Mouse (Mus musculus) limb, embryonic 11.5 days (tissue): ENCODE results near the gene Plekha7. TPM values are rescaled to one million over a fixed set of nuclear protein-coding genes. Genes with fewer than 3 reads are reported as not detected.

Experiments used
- ATAC-seq: fragments of 200-750 bp; cut with Nextera tagmentation; 2 replicates; pipeline ENCODE4 v1.8.0; 2017; ENCODE audit warnings: low read depth; ENCODE audit not compliant: insufficient number of reproducible peaks, low FRiP score, low TSS enrichment
- DNase-seq: peaks from one replicate; pipeline ENCODE4 v3.0.0-alpha.2; 2015; ENCODE audit warnings: low spot score
- H3K27ac ChIP-seq: fragments of 300-500 bp; sonication (generic); replicated peaks from 2 replicates; pipeline ENCODE4 v1.5.1; 2014; ENCODE audit warnings: low read depth, mild to moderate bottlenecking, low read length
- H3K27me3 ChIP-seq: fragments of 300-500 bp; sonication (generic); 2 replicates; pipeline ENCODE4 v1.6.1; 2014; ENCODE audit warnings: mild to moderate bottlenecking, low read length, mixed read lengths; ENCODE audit not compliant: control insufficient read depth, insufficient read depth
- H3K36me3 ChIP-seq: fragments of 300-500 bp; sonication (generic); 2 replicates; pipeline ENCODE4 v1.6.1; 2014; ENCODE audit warnings: mild to moderate bottlenecking, low read length, moderate library complexity, mixed read lengths; ENCODE audit not compliant: control insufficient read depth, insufficient read depth
- H3K4me1 ChIP-seq: fragments of 300-500 bp; sonication (generic); 2 replicates; pipeline ENCODE4 v1.6.1; 2014; ENCODE audit warnings: low read length, mixed read lengths; ENCODE audit not compliant: control insufficient read depth, insufficient read depth
- H3K4me2 ChIP-seq: fragments of 300-500 bp; sonication (generic); 2 replicates; pipeline ENCODE4 v1.6.1; 2014; ENCODE audit warnings: low read depth, mild to moderate bottlenecking, moderate library complexity; ENCODE audit not compliant: severe bottlenecking
- H3K4me3 ChIP-seq: fragments of 300-500 bp; sonication (generic); 2 replicates; pipeline ENCODE4 v1.5.1; 2014; ENCODE audit warnings: low read depth, low read length
- H3K9ac ChIP-seq: fragments of 300-500 bp; sonication (generic); 2 replicates; pipeline ENCODE4 v1.6.1; 2014; ENCODE audit warnings: mild to moderate bottlenecking, low read length
- H3K9me3 ChIP-seq: fragments of 300-500 bp; sonication (generic); 2 replicates; pipeline ENCODE4 v1.6.1; 2016; ENCODE audit warnings: low read length; ENCODE audit not compliant: control insufficient read depth
- WGBS: fragments of 180-500 bp; shearing (Covaris S2); extraction: QIAGEN DNeasy Blood & Tissue Kit; methylation state at CpG from one replicate; pipeline ENCODE4 v1.1.7; 2014; 5-methylcytosine and 5-hydroxymethylcytosine counted together
- polyA plus RNA-seq: library from polyadenylated mRNA; unstranded; fragments of >200 nt; fragmentation: Nextera tagmentation; extraction: Ambion mirVana; gene quantifications from 2 replicates; pipeline ENCODE4 v1.2.1, GENCODE M21; 2014

Plekha7 gene
- polyA plus RNA-seq, 1 experiment from 2014 or later: 3.7 TPM

DNA sequence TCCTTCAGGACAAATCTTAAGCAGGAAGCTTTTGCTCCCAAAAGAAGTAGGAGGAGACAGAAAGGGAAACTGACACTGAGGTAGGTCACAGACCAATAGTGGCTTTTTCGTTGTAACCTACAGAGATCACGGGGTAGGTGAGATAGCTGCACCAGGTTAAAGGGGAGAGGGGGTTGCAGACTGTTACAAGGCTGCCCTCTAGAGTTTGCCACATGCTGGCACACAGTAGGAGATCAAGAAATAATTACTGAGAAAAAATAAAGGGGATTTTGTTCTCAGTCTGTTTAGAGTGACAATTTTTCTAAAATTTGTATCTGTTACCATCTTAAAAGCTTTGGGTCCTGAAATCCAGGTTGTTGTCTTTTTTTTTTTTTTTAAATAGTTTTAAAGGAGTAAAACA, 109.3 kb downstream of the Plekha7 start:
- ATAC-seq (no peak), DNase-seq (no peak)
- Histone ChIP-seq H3K36me3 (no peaks in the 10 kb centered on the region), H3K9me3 (no peaks in the 10 kb centered on the region), H3K4me2 (no peak overlapping the region), H3K4me1 (0 out of 2 replicates have a peak, but pooled peaks cover 3% of the 10 kb centered on the region), H3K27me3 (no peaks in the 10 kb centered on the region), H3K9ac (no peak overlapping the region), H3K27ac (no peak overlapping the region), H3K4me3 (no peak overlapping the region)
- 36% methylated on average over 2 of the region's 2 CpGs for WGBS

DNA sequence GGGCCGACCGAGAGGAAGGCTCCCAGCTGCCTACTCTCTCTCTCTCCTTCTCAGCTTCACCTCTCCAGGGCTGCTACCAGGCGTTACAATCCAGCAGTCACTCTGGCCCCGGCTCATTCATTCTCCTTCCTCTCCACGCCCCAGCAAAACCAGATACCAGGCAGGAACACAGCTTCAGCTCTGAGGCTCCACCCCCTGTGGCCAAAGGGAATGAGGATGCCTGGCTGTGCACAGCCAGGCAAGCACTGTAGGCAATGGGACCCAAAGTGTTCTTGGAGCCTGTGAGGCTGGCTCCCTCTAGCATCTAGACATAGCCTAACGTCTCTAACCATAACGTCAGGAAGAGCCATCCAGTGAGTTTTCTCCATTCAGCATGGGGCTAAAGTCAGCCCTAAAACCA, 109.8 kb downstream of the Plekha7 start:
- Histone ChIP-seq H3K4me2 (no peak overlapping the region), H3K4me3 (no peak overlapping the region)

DNA sequence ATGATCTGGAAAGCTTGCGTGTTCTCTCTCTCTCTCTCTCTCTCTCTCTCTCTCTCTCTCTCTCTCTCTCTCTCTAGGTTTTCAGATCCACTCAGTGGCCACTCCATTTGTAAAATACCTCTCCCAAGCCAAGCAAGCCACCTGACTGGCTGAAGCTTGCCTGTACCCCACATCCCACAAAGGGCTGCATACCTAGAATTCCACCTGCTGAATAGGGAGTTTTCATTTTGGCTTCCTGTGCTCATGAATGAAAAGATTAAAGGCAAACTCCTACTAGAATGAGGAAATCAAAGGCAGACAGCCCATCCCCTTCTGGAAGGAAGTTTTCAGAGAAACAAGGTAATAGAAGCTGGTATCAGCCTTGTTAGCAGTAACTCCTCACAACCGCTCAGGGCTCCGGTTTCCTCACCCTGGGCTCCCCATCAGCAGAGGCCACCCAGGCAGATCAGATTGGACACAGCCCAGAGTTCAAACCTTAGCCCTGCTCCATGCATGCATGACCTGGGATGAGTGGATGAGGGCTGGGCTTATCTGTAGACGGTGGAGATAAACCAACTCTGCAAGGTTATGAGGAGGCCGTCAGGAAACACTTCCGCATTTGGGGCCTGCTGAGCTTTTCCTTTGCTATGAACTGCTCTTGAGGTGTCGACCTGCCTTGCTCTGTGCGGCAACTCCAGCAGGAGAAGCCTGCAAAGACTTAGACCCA, 111.0 kb downstream of the Plekha7 start:
- DNase-seq (no peak), ATAC-seq (no peak)
- Histone ChIP-seq H3K36me3 (no peaks in the 10 kb centered on the region), H3K27ac (no peak overlapping the region), H3K4me2 (no peak overlapping the region), H3K9ac (no peak overlapping the region), H3K4me1 (peaks cover 3% of the 10 kb centered on the region; the same call in 1 of the 2 replicates), H3K4me3 (no peak overlapping the region), H3K27me3 (no peaks in the 10 kb centered on the region), H3K9me3 (no peaks in the 10 kb centered on the region)
- WGBS: 57% methylated on average over 8 of the region's 8 CpGs

More for the DNA sequence above, 109.8 kb downstream of the Plekha7 start:
- Histone ChIP-seq H3K27me3 (no peaks in the 10 kb centered on the region), H3K4me1 (peaks cover 3% of the 10 kb centered on the region; the same call in 1 of the 2 replicates), H3K36me3 (no peaks in the 10 kb centered on the region), H3K27ac (no peak overlapping the region), H3K9me3 (no peaks in the 10 kb centered on the region), H3K9ac (no peak overlapping the region)
- ATAC-seq (no peak), DNase-seq (no peak)
- WGBS: 11% methylated on average over 7 of the region's 7 CpGs

DNA sequence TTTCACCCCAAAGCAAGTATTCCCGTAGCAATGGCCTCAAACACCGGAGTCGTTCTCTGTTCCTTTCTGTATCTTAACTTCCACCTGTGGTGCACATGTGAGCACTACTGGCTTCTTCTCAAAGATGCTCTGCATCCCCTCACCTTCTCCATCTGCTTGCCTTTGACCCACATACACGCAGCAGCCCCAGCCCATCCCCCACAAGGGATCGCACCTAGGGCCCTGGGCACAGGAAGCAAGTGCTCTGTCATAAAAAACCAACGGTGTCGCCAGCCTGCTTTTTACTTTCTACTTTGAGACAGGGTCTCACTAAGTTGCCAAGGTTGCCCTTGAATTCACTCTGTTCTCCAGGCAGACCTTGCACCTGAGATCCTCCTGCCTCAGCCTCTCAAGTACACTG, 113.2 kb downstream of the Plekha7 start:
- H3K9me3 ChIP-seq: no peaks in the 10 kb centered on the region
- DNase-seq: no peak
- no peaks in the 10 kb centered on the region for H3K27me3 ChIP-seq
- WGBS: 67% methylated on average over 7 of the region's 7 CpGs
- H3K4me1 ChIP-seq: peaks cover 11% of the 10 kb centered on the region
- no peak overlapping the region for H3K27ac ChIP-seq
- no peak overlapping the region for H3K4me2 ChIP-seq
- no peak for ATAC-seq
- no peak overlapping the region for H3K4me3 ChIP-seq
- no peaks in the 10 kb centered on the region for H3K36me3 ChIP-seq
- no peak overlapping the region for H3K9ac ChIP-seq

DNA sequence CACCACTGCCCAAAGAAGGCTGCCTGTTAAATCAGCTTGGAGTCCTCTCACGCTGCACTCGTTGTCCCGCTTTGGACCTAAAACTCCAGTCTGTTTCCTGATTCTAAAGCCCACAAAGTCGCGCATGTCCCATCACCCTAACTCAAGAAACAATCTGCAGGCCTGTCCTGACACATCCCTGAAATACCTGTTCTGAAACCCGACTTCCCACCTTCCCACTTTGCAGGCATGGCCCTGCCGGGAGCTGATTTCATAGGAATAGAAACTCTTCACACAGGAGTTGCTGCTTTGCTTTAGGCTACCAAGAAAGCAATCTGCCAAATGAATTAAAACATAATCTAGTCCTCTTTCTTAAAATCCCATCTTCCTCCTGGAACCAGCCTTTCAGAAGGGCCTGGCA, 115.2 kb downstream of the Plekha7 start:
- H3K4me1 ChIP-seq: peaks cover 13% of the 10 kb centered on the region
- 80% methylated on average over 7 of the region's 7 CpGs for WGBS

DNA sequence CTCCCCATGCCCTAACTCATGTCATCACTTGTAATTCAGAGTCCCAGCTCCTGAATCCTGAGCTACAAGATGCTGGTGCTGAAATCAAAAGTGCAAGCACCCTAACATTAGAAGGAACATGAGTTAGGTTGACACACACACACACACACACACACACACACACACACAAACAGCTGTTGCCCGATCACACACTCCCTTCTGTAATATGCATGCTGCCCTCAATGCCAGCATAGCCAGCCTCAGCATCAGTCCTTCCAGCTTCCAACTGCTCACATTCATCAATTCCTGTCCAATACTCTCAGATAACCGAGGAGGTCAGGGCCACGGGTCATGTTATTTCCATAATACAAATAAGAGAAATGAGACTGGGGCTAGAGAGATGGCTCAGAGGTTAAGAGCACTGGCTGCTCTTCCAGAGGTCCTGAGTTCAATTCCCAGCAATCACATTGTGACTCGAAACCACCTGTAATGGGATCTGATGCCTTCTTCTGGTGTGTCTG, 116.0 kb downstream of the Plekha7 start:
- H3K4me1 ChIP-seq: peaks cover 11% of the 10 kb centered on the region
- H3K27ac ChIP-seq: no peak overlapping the region

More for the DNA sequence above, 115.2 kb downstream of the Plekha7 start:
- H3K9ac ChIP-seq: no peak overlapping the region
- H3K9me3 ChIP-seq: no peaks in the 10 kb centered on the region
- peak; percentile 41 for DNase-seq
- H3K27me3 ChIP-seq: no peaks in the 10 kb centered on the region
- no peak overlapping the region for H3K27ac ChIP-seq
- no peak overlapping the region for H3K4me2 ChIP-seq
- no peaks in the 10 kb centered on the region for H3K36me3 ChIP-seq
- H3K4me3 ChIP-seq: no peak overlapping the region
- no peak for ATAC-seq

DNA sequence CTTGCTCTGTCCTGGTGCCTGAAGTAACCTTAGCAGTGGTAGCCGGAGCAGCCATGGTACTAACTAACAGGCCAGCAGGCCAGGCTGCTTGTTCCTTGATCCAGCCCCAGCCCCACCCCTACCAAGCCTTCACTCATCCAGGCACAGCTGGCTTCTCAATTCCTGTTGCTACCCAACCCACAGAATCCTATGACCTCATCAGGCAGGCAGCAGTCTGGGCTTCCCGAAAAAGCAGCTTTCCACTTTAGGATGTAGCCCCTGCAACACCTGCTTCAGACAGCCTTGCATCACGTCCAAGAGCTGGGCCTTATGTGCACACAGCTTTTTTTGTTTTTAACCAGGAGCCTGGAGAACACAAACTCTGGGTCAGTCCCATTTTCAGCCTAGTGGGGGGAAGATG, 117.0 kb downstream of the Plekha7 start:
- H3K4me1 ChIP-seq: peaks cover 16% of the 10 kb centered on the region
- H3K9ac ChIP-seq: no peak overlapping the region
- WGBS: 13% methylated on average over 3 of the region's 3 CpGs

More for the DNA sequence above, 116.0 kb downstream of the Plekha7 start:
- ATAC-seq (no peak), DNase-seq (no peak)
- H3K27me3 ChIP-seq: no peaks in the 10 kb centered on the region
- no peaks in the 10 kb centered on the region for H3K36me3 ChIP-seq
- H3K9me3 ChIP-seq: no peaks in the 10 kb centered on the region
- no peak overlapping the region for H3K4me3 ChIP-seq
- H3K9ac ChIP-seq: no peak overlapping the region
- H3K4me2 ChIP-seq: no peak overlapping the region
- WGBS: 63% methylated on average over 4 of the region's 4 CpGs

DNA sequence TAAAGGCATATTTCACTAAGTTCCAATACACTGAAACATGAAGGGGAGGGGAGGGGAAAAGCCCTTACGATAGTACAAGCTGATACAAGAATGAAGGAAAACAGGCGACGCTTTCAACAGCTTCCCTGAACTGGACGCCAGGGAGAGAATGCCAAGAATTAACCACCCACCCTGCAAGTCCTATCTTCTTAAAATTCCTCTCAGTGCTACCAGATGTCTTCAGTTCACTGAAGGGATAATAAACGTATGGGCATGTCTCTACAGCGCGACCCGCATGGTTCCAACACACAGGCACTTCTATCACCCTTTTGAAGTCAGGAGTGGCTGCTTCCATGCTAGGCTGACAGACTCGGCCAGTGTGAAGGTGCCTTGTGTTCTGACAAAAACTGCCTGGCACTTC, 118.5 kb downstream of the Plekha7 start:
- ATAC-seq: no peak
- DNase-seq: no peak

More for the DNA sequence above, 117.0 kb downstream of the Plekha7 start:
- no peak overlapping the region for H3K4me3 ChIP-seq
- H3K9me3 ChIP-seq: no peaks in the 10 kb centered on the region
- H3K36me3 ChIP-seq: no peaks in the 10 kb centered on the region
- H3K4me2 ChIP-seq: no peak overlapping the region
- peak; percentile 69 for DNase-seq
- peak; percentile 82 for ATAC-seq
- no peak overlapping the region for H3K27ac ChIP-seq
- no peaks in the 10 kb centered on the region for H3K27me3 ChIP-seq

More for the DNA sequence above, 118.5 kb downstream of the Plekha7 start:
- H3K36me3 ChIP-seq: no peaks in the 10 kb centered on the region
- no peak overlapping the region for H3K4me3 ChIP-seq
- H3K4me2 ChIP-seq: no peak overlapping the region
- peaks cover 18% of the 10 kb centered on the region for H3K4me1 ChIP-seq
- no peaks in the 10 kb centered on the region for H3K9me3 ChIP-seq
- no peaks in the 10 kb centered on the region for H3K27me3 ChIP-seq
- 29% methylated on average over 9 of the region's 9 CpGs for WGBS
- no peak overlapping the region for H3K27ac ChIP-seq
- no peak overlapping the region for H3K9ac ChIP-seq
